ENCODE assay signal across 8 mouse cellular contexts in genomic region chr5:138656477-138657156, GRCm38 (mm10). TPM values are rescaled to one million over a fixed set of nuclear protein-coding genes. Genes with fewer than 3 reads are reported as not detected.
DNase-seq lines count a peak whose midpoint lies in the region; ATAC-seq lines count a peak whose summit lies in the region.

No protein-coding gene starts in this region.

- peak; percentile 53 for DNase-seq in A20 (ENCODE audit: low read depth, low spot score)
- peak; percentile 64 for DNase-seq in MN1 (ENCODE audit: low spot score)
- peak; percentile 38 to 64 for DNase-seq in cerebellum, postnatal 36 days
- peak; percentile 42 for DNase-seq in gastrocnemius, postnatal 10 days
- peak; percentile 42 for DNase-seq in kidney, adult 9 months
- peak; percentile 29 for DNase-seq in liver
- DNase-seq in thymus, postnatal 10 days (ENCODE audit: low spot score in 2 of 2), result peak; percentile 3 to 41

- peak; percentile 69; the same call in 1 of the 2 replicates for ATAC-seq in monocyte, adult 5-6 weeks (replicated peaks; ENCODE audit: insufficient number of reproducible peaks, low FRiP score, low TSS enrichment, poor library complexity, severe bottlenecking)

RNA-seq across cellular contexts. Expression of gene A430033K04Rik, which starts 34.0 kb away (rescaled TPM):
- 1 to 10 TPM; 2.9 to 5.1 TPM for total RNA-seq in gastrocnemius, postnatal 10 days (2021)
- 4.2 to 13.7 TPM (median 7.4 TPM) in 3 replicates for total RNA-seq in monocyte, adult 5-6 weeks (2017)

RNA-seq across cellular contexts. Expression of gene Zfp68, which starts 37.1 kb away (rescaled TPM):
- 10 to 100 TPM; 19.2 to 22.1 TPM for total RNA-seq in gastrocnemius, postnatal 10 days (2021)
- 53.7 to 70.6 TPM (median 65.0 TPM) in 3 replicates for total RNA-seq in monocyte, adult 5-6 weeks (2017)

Comparison
In these comparisons a context has a peak if more than half of its experiments do, and no peak if none do; other contexts are left out.
1. Peak in every context shown above with its lines: DNase-seq and ATAC-seq.